Mouse (Mus musculus) CD4-positive, CD25-positive, alpha-beta regulatory T cell, adult 2 months (primary cell): ENCODE data around the gene Pold1.

Experiments used
- DNase-seq: peaks from one replicate; pipeline ENCODE4 v3.0.0-alpha.2; 2012; ENCODE audit warnings: low read depth, low spot score

Gene Pold1

DNA sequence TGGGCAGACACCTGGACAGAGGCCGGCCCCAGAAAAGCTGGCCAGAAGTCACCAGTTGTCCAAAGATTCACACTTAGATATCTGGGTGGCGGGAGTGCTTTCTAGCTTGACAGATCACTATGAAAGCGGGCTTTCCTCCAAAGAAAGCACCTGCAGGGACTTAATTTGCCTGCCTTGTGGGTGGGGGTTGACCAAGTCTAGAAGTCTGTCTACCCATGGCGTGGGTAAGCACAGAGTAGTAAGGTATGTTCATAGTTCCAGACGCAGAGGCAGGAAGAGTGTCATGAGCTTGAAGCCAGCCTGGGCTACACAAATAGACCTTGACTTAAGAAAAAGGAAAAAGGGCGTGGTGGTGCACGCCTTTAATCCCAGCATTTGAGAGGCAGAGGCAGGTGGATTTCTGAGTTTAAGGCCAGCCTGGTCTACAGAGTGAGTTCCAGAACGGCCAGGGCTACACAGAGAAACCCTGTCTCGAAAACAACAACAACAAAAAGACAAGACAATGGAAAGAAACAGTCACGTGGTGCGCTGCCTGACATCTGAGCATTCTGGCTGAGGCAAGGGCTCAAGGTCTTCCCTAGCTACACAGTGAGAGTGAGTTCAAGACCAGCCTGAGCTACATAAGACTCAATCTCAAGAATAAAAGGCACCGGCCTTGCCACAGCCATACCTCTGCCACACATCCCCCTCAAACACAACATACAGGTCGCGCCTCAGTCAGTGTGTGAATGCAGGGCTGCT lies 22.1 kb downstream of the Pold1 start:
- DNase-seq, result no peak

DNA sequence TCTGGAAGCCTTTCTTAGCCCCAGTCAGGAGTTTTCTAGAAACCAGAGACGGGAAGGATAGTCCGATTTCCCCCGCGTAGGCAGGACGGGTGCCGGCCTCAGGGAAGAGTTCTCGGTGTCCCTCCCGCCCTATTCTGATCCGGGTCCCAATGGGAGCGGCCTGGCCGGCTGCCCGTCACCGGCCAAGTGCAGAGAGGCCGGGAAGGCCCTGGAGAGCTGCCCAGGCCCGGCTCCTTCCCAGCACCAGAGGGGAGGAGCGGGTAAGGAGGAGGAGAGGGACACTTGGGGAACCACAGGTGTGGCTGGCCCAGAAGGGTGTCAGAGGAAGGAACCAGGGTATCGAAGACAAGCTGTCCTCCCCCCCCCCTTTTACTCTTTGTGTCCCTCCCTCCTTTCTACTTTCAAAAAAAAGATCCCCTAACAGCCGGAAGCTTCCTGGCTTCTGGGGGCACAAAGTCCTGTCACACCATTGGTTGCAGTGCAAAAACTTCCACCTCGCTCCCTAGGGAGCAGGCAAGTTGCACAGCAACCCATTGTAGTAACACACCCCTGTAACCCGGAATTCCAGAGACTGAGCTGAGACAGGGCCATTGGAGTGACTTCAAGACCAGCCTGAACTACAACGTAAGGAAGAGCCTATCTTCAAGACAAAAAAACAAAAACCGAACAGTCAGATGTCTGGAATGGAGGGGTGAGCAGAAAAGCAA lies 23.4 kb downstream of the Pold1 start:
- no peak for DNase-seq

DNA sequence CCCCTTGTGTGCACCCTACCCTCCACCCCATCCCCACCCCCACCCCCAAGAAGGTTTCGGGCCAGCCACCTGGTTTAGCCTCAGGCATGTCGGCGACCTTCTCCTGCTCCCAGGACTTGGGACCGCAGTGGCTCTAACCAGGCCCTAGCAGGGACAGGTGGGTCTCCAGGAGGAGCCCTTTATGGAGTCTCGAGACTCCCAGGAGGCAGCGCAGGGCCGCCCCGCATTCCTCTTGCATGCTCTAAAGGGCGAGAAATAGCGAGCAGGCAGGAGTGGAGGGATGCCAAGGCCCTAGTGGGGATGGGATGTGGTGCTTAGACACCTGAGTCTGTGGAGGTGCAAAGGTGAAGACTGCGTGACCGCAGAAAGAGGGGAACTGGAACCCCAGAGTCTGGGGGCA lies 24.1 kb downstream of the Pold1 start, which contains the start of gene Mybpc2:
Gene Mybpc2 (minus strand): TSS at position 155 of the 400 bp plus-strand sequence.
- DNase-seq, result no peak

- DNase-seq, result no peak
These were observed 25.6 kb downstream of the Pold1 start for GRCm38 (mm10) chr7:44523056-44523455.

- DNase-seq, result peak; percentile 71
These were observed 26.9 kb downstream of the Pold1 start for GRCm38 (mm10) chr7:44521710-44522109.

- no peak for DNase-seq
These were observed 27.7 kb downstream of the Pold1 start for GRCm38 (mm10) chr7:44520990-44521389.

GRCm38 (mm10) chr7:44519240-44519913 lies 29.3 kb downstream of the Pold1 start:
- peak; percentile 40 for DNase-seq

- no peak for DNase-seq
These were observed 41.2 kb downstream of the Pold1 start for GRCm38 (mm10) chr7:44507491-44507890.

- DNase-seq, result peak; percentile 90
These were observed 47.0 kb downstream of the Pold1 start for GRCm38 (mm10) chr7:44501563-44502115.

- no peak for DNase-seq
These were observed 48.6 kb downstream of the Pold1 start for GRCm38 (mm10) chr7:44500046-44500445.

DNA sequence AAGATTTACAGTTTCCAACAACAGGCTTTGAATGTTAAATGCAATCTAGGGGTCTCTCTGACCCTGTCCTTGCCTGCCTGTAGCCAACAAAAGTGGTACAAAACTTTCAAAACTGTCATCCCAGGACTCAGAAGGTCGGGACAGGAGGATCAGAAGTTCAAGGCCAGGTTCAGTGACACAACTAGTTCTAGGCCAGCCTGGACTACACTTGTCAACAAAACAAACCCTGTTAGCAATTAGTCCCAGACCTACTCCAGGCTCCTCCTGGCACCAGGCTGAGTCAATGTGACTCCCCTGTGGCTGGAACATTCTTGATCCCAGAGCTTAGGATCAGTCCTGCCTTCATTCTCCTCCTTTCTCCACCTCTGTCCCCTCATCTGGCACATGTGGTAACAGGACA lies 49.7 kb downstream of the Pold1 start:
- DNase-seq, result no peak

DNA sequence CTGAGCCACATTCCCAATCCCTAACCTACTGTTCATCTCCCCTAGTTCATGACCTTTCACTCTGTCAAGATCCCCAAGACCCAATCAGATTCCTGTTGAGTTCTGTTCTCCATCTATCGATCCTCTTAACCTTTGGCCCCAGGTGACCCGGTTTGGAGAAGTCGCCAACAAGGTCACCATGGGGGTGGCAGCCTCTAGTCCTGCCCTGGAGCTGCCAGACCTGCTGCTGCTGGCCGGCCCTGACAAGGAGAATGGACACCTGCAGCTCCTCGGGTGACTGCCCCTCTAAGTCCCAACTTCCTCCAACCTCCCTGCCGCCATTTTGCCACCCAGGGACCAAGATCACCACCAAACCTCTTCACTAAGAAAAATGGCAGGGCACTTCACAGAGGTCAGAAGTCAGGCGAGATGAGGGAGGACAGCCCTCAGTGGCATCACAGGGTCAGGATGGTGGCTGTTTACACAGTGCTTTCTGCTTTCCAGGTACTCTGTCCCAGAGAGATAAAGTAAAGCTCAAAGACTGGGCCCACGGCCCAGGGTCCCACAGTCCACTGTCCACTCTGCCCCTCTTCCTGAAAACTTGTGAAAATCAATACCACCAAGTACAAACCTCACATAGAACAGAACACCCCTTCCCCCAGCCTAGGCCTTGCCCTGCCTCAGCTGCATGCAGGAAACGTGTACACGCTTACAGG lies 51.1 kb downstream of the Pold1 start:
- no peak for DNase-seq

- no peak for DNase-seq
These were observed 51.9 kb downstream of the Pold1 start for GRCm38 (mm10) chr7:44496771-44497109.

GRCm38 (mm10) chr7:44495992-44496770 lies 52.5 kb downstream of the Pold1 start, which contains the start of the genes Emc10 and Fam71e1:
Emc10 (minus strand) TSS chr7:44496529.
Fam71e1 (plus strand) TSS chr7:44496581.
- peak; percentile 100 for DNase-seq

DNA sequence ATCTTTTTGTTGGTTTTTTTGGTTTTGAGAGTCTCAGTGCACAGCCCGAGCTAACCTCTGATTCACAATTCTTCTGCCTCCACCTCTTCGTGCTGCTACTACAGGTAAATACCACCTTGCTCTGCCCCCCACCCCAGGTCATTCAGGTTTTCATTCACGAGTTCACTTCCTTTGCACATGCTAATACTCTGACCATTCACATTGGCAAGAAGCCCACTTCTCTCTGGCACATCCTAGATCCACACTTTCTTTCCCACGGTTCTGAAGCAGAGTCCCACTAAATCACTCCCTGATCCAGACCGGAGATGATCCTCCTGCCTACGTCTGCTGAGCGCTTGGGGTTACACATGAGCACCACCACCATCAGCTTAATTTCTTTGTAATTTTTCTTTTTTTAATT lies 53.6 kb downstream of the Pold1 start:
- no peak for DNase-seq

DNA sequence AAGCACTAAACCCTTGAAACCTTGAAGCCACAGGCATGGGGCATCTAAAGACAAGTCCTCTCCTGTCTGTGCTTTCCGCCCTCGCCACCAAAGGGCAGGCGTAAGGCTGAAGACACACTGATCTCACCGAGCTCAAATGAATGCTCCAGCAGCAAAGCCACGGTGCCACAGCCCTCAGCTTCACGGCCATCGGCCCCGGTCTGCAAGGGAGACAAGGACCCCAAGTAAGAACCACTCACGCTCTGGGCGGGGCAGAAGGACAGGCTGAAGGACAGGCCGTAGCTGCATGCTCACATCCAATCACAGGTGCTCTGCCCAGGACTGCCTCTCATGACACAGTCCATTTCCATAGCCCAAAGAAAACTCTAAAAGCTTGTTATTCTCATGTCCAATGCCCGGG lies 54.0 kb downstream of the Pold1 start:
- no peak for DNase-seq

DNA sequence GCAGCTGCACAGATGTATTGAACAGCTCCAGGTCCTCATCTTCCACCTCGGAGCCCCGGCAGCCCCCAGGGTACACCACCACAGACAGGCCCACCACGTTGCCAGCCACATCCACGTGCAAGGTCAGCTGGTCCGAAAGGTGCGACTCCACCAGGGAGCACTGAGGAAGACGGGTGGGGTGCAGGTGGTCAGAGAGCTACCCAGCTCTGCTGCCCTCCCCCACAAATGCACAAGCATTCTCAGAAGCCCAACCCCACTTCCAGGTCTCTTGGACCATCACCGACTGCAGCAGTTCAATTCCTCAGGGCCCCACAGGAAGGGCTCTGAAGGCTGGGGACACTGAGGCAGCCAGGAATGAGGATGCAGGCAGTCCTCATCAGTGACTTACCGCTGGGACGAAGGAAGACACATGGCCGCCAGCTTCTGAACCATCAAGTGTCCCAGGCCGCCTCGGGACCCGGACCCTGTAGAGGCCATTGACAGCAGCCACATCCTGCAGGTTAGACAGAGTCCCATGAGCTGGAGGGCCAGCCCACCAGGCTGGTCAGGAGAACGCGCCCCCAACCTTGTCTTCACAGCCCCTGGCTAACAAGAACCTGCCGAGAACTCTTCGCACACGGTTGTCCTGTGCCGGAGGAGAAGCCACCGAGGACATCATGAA lies 56.4 kb downstream of the Pold1 start:
- no peak for DNase-seq

GRCm38 (mm10) chr7:44491391-44491790 lies 57.3 kb downstream of the Pold1 start:
- DNase-seq, result no peak

- DNase-seq, result no peak
These were observed 58.4 kb downstream of the Pold1 start for GRCm38 (mm10) chr7:44490281-44490680.

GRCm38 (mm10) chr7:44488545-44488944 lies 60.1 kb downstream of the Pold1 start:
- DNase-seq, result no peak
